ENCODE assay signal across 8 mouse cellular contexts in genomic region chr17:57248201-57248699, GRCm38 (mm10). TPM values are rescaled to one million over a fixed set of nuclear protein-coding genes. Genes with fewer than 3 reads are reported as not detected.
DNase-seq lines count a peak whose midpoint lies in the region; ATAC-seq and TF ChIP-seq lines count a peak whose summit lies in the region.

Gene Gpr108, minus strand, starts transcription at chr17:57248446.

- peak within 1 kb of the TSS; percentile 73 for H3K9ac ChIP-seq in hindbrain, embryonic 12.5 days

- TF ChIP-seq CTCF in Patski (IDR thresholded peaks at IDR 0.05): no peak

- peak within 1 kb of the TSS; percentile 91 for H3K27ac ChIP-seq in hindbrain, embryonic 12.5 days

- in situ Hi-C loops in Patski (cut with MboI; ENCODE audit: low pct_unique_long_range_greater_than_20kb): no loop called here

- H3K4me2 ChIP-seq in hindbrain, embryonic 12.5 days (replicated peaks): peak within 1 kb of the TSS; percentile 79

- peak; percentile 52 for ATAC-seq in Patski
- ATAC-seq in hindbrain, embryonic 12.5 days (ENCODE audit: low FRiP score): peak; percentile 62

- peaks cover 11% of the 10 kb centered on the region; the same call in 1 of the 2 replicates for H3K36me3 ChIP-seq in hindbrain, embryonic 12.5 days

- CTCF ChIA-PET in Patski (lab: Charles Lee): interaction anchor here (0.7 to 1.5 kb wide), 10 partner anchors 8 to 87 kb away, joined by 3 to 20 read pairs (median 5); partner anchors contain the start of gene C3

- peak within 1 kb of the TSS; percentile 54 for H3K4me3 ChIP-seq in hindbrain, embryonic 12.5 days

- H3K27me3 ChIP-seq in Patski: no peaks in the 10 kb centered on the region
- no peaks in the 10 kb centered on the region for H3K27me3 ChIP-seq in hindbrain, embryonic 12.5 days

- H3K4me1 ChIP-seq in hindbrain, embryonic 12.5 days: peaks cover 31% of the 10 kb centered on the region

- POLR2A ChIA-PET in Patski (lab: Charles Lee): interaction anchor here (1.0 to 1.3 kb wide), 2 partner anchors 14 to 28 kb away, joined by 3 to 5 read pairs; no protein-coding TSS in a partner anchor

- under 1% methylated on average over 12 of the region's 12 CpGs for WGBS in hindbrain, embryonic 12.5 days

- peak; percentile 61 for DNase-seq in Patski (ENCODE audit: low read depth, low spot score)
- DNase-seq in cerebellum, postnatal 10 days: peak; percentile 90 to 93
- DNase-seq in frontal cortex, postnatal 10 days (ENCODE audit: low spot score in 2 of 2): peak; percentile 84 to 87
- peak; percentile 81 to 87 for DNase-seq in layer of hippocampus, postnatal 14 days (ENCODE audit: low spot score in 2 of 2)
- DNase-seq in lung, postnatal 14 days: peak; percentile 88
- peak; percentile 64 for DNase-seq in retina, adult 2 months (ENCODE audit: low read depth, low spot score)
- peak; percentile 91 to 93 for DNase-seq in thymus, postnatal 36 days

- no peaks in the 10 kb centered on the region for H3K9me3 ChIP-seq in hindbrain, embryonic 12.5 days (replicated peaks)

RNA-seq across cellular contexts. Expression of gene Gpr108, which starts in this region (rescaled TPM):
- 61.7 TPM for polyA plus RNA-seq in Patski (2021)
- polyA plus RNA-seq in hindbrain, embryonic 12.5 days (2016; fragmentation: Nextera tagmentation; extraction: Ambion mirVana): 24.7 and 27.1 TPM in 2 replicates
- total RNA-seq in layer of hippocampus, postnatal 14 days (2021): 10 to 100 TPM; 18.0 to 20.5 TPM

Comparison
In these comparisons a context has a peak if more than half of its experiments do, and no peak if none do; other contexts are left out.
1. Peak in every context shown above with its lines: DNase-seq, ATAC-seq, H3K4me3 ChIP-seq and H3K27ac ChIP-seq.